In the genomic region with DNA sequence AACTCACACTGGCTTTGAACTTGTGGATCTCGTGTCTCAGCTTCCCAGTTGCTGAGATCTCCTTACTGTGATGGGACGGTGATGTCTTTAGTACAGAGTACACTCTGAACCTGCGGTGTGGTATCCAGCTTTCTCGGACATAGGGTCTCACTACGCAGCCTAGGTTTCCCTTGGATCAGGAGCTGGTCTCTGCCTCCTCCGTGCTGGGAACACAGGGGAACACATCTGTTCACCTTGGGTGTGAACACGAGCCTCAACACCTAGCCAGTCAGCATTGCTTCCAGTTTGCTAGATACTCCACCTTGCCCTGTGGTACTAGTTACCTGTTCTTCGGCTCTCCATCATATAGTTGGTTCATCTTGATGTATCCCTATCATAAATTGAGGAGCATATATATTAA, we compare ENCODE assay signal across 10 mouse cellular contexts. TPM values are rescaled to one million over a fixed set of nuclear protein-coding genes. Genes with fewer than 3 reads are reported as not detected.
DNase-seq lines count a peak whose midpoint lies in the region; ATAC-seq and TF ChIP-seq lines count a peak whose summit lies in the region.
"Had no signal": no experiment of that assay in that cellular context is flagged by ENCODE, and none has a peak within 500 bp of the region (broad histone marks: within the 10 kb centered on the region; RNA-seq: fewer than 3 reads in every experiment).

No protein-coding gene starts in this region.

- ATAC-seq in kidney, embryonic 14.5 days (ENCODE audit: low FRiP score, low TSS enrichment), result no peak
- ATAC-seq in embryonic facial prominence, embryonic 12.5 days (ENCODE audit: insufficient number of reproducible peaks, insufficient read depth, low FRiP score, low TSS enrichment), result no peak
- no peak for ATAC-seq in hindbrain, embryonic 16.5 days
- no peak for ATAC-seq in midbrain, embryonic 15.5 days (replicated peaks)

- H3K4me3 ChIP-seq in kidney, embryonic 14.5 days (ENCODE audit: low read length), result peak overlapping the region; percentile 76
- no peak overlapping the region for H3K4me3 ChIP-seq in kidney, adult 2 months (ENCODE audit: insufficient read depth, low read depth, low read length)
- peak overlapping the region; percentile 70 for H3K4me3 ChIP-seq in embryonic facial prominence, embryonic 12.5 days
- H3K4me3 ChIP-seq in hindbrain, embryonic 16.5 days (ENCODE audit: low read length), result no peak overlapping the region; the same call in 1 of the 2 replicates
- H3K4me3 ChIP-seq in midbrain, embryonic 15.5 days, result 0 out of 2 replicates have a peak overlapping the region, but pooled peaks have one; percentile 89

- peak overlapping the region; percentile 68; the same call in 1 of the 2 replicates for H3K9ac ChIP-seq in kidney, embryonic 14.5 days (ENCODE audit: low read depth, low read length)
- no peak overlapping the region for H3K9ac ChIP-seq in embryonic facial prominence, embryonic 12.5 days
- no peak overlapping the region for H3K9ac ChIP-seq in hindbrain, embryonic 16.5 days (ENCODE audit: low read depth, low read length)
- 0 out of 2 replicates have a peak overlapping the region, but pooled peaks have one; percentile 92 for H3K9ac ChIP-seq in midbrain, embryonic 15.5 days

- H3K27me3 ChIP-seq in kidney, embryonic 14.5 days (ENCODE audit: control insufficient read depth, insufficient read depth, low read length), result no peaks in the 10 kb centered on the region
- H3K27me3 ChIP-seq in kidney, adult 2 months (replicated peaks; ENCODE audit: control insufficient read depth, insufficient read depth, low read length), result no peaks in the 10 kb centered on the region
- no peaks in the 10 kb centered on the region for H3K27me3 ChIP-seq in embryonic facial prominence, embryonic 12.5 days
- H3K27me3 ChIP-seq in hindbrain, embryonic 16.5 days (replicated peaks; ENCODE audit: control insufficient read depth, insufficient read depth, low read length), result no peaks in the 10 kb centered on the region
- H3K27me3 ChIP-seq in midbrain, embryonic 15.5 days (replicated peaks), result no peaks in the 10 kb centered on the region

- no peak for DNase-seq in kidney, adult 2 months
- DNase-seq in left cerebral cortex, adult 18-20 months (ENCODE audit: low spot score in 2 of 2), result no peak
- DNase-seq in urinary bladder, postnatal 36 days (ENCODE audit: low spot score in 2 of 2), result no peak
- no peak for DNase-seq in ovary, adult 18-20 months (ENCODE audit: low spot score)
- DNase-seq: kidney, postnatal 4 days; retina, postnatal 1 day had no signal

- no peaks in the 10 kb centered on the region for H3K9me3 ChIP-seq in kidney, embryonic 14.5 days (ENCODE audit: control insufficient read depth, low read length)
- H3K9me3 ChIP-seq in embryonic facial prominence, embryonic 12.5 days, result no peaks in the 10 kb centered on the region
- H3K9me3 ChIP-seq in hindbrain, embryonic 16.5 days (ENCODE audit: control insufficient read depth, low read length), result no peaks in the 10 kb centered on the region
- no peaks in the 10 kb centered on the region for H3K9me3 ChIP-seq in midbrain, embryonic 15.5 days

- no peak for TF ChIP-seq CTCF in kidney, adult 2 months (conservative IDR thresholded peaks at IDR 0.05; ENCODE audit: insufficient read depth, insufficient read length, low read depth, low read length)

- peak overlapping the region; percentile 76 for H3K4me2 ChIP-seq in kidney, embryonic 14.5 days (replicated peaks; ENCODE audit: low read depth, low read length)
- H3K4me2 ChIP-seq in embryonic facial prominence, embryonic 12.5 days (replicated peaks), result peak overlapping the region; percentile 61
- peak overlapping the region; percentile 89 for H3K4me2 ChIP-seq in hindbrain, embryonic 16.5 days (ENCODE audit: low read length)
- peak overlapping the region; percentile 83 for H3K4me2 ChIP-seq in midbrain, embryonic 15.5 days

- WGBS in kidney, embryonic 14.5 days, result 88% methylated on average over 8 of the region's 8 CpGs
- 90% methylated on average over 8 of the region's 8 CpGs for WGBS in kidney, adult 2 months
- 92% methylated on average over 8 of the region's 8 CpGs for WGBS in embryonic facial prominence, embryonic 12.5 days
- WGBS in hindbrain, embryonic 16.5 days, result 92% methylated on average over 8 of the region's 8 CpGs
- WGBS in midbrain, embryonic 15.5 days, result 93% methylated on average over 8 of the region's 8 CpGs

- no peak for TF ChIP-seq POLR2A in kidney, adult 2 months (IDR thresholded peaks at IDR 0.05; ENCODE audit: low read depth, low read length)

- H3K27ac ChIP-seq in kidney, embryonic 14.5 days (ENCODE audit: low read depth, low read length), result no peak overlapping the region
- H3K27ac ChIP-seq in kidney, adult 2 months (ENCODE audit: insufficient read depth, low read depth, low read length), result no peak overlapping the region
- H3K27ac ChIP-seq in embryonic facial prominence, embryonic 12.5 days, result no peak overlapping the region
- no peak overlapping the region for H3K27ac ChIP-seq in hindbrain, embryonic 16.5 days (ENCODE audit: low read depth, low read length)
- no peak overlapping the region for H3K27ac ChIP-seq in midbrain, embryonic 15.5 days

- no peaks in the 10 kb centered on the region for H3K4me1 ChIP-seq in kidney, embryonic 14.5 days (ENCODE audit: control insufficient read depth, insufficient read depth, low read length)
- no peaks in the 10 kb centered on the region; the same call in 1 of the 2 replicates for H3K4me1 ChIP-seq in kidney, adult 2 months (ENCODE audit: control insufficient read depth, insufficient read depth, low read length)
- 0 out of 2 replicates have a peak, but pooled peaks cover 4% of the 10 kb centered on the region for H3K4me1 ChIP-seq in embryonic facial prominence, embryonic 12.5 days
- peaks cover 6% of the 10 kb centered on the region for H3K4me1 ChIP-seq in hindbrain, embryonic 16.5 days (ENCODE audit: control insufficient read depth, insufficient read depth, low read depth, low read length)
- peaks cover 8% of the 10 kb centered on the region for H3K4me1 ChIP-seq in midbrain, embryonic 15.5 days

- H3K36me3 ChIP-seq in kidney, embryonic 14.5 days (ENCODE audit: control insufficient read depth, insufficient read depth, low read length), result peaks cover 3% of the 10 kb centered on the region; the same call in 1 of the 2 replicates
- peaks cover 4% of the 10 kb centered on the region for H3K36me3 ChIP-seq in kidney, adult 2 months (ENCODE audit: control insufficient read depth, insufficient read depth, low read length)
- peaks cover 6% of the 10 kb centered on the region; the same call in 1 of the 2 replicates for H3K36me3 ChIP-seq in embryonic facial prominence, embryonic 12.5 days
- H3K36me3 ChIP-seq in hindbrain, embryonic 16.5 days (ENCODE audit: control insufficient read depth, insufficient read depth, low read length), result no peaks in the 10 kb centered on the region
- 0 out of 2 replicates have a peak, but pooled peaks cover 1% of the 10 kb centered on the region for H3K36me3 ChIP-seq in midbrain, embryonic 15.5 days (replicated peaks)

RNA-seq across cellular contexts. Expression of a gene that starts 1.1 kb away (rescaled TPM):
- polyA plus RNA-seq in kidney, embryonic 14.5 days (2014; fragmentation: Nextera tagmentation; extraction: Ambion mirVana), result 30.6 and 40.2 TPM in 2 replicates
- polyA plus RNA-seq in kidney, adult 2 months (2012; rRNA removed), result 13.3 and 18.1 TPM in 2 replicates
- polyA plus RNA-seq in embryonic facial prominence, embryonic 12.5 days (2016; fragmentation: Nextera tagmentation; extraction: Ambion mirVana), result 20.3 and 29.4 TPM in 2 replicates
- polyA plus RNA-seq in hindbrain, embryonic 16.5 days (2015; fragmentation: Nextera tagmentation; extraction: Ambion mirVana), result 19.7 and 21.1 TPM in 2 replicates
- 16.1 and 18.6 TPM in 2 replicates for polyA plus RNA-seq in midbrain, embryonic 15.5 days (2015; fragmentation: Nextera tagmentation; extraction: Ambion mirVana)
- 10 to 100 TPM; 18.9 to 19.0 TPM for total RNA-seq in left cerebral cortex, adult 18-20 months (2021)

Comparison
In these comparisons a context has a peak if more than half of its experiments do, and no peak if none do; other contexts are left out.
1. H3K4me3 ChIP-seq: peak in kidney, embryonic 14.5 days (single experiment), embryonic facial prominence, embryonic 12.5 days (single experiment) and midbrain, embryonic 15.5 days (single experiment); none in kidney, adult 2 months (single experiment) and hindbrain, embryonic 16.5 days (single experiment).
2. H3K9ac ChIP-seq: peak in kidney, embryonic 14.5 days (single experiment) and midbrain, embryonic 15.5 days (single experiment); none in embryonic facial prominence, embryonic 12.5 days (single experiment) and hindbrain, embryonic 16.5 days (single experiment).
3. Peak in every context shown above with its lines, with median percentiles within 50 percentile points of each other: H3K4me2 ChIP-seq.